Mouse (Mus musculus): ENCODE results near the gene Chpf2. TPM values are rescaled to one million over a fixed set of nuclear protein-coding genes. Genes with fewer than 3 reads are reported as not detected.

The Chpf2 gene
- polyA plus RNA-seq, 1 experiment from 2014 or later = 28.3 TPM

- Histone ChIP-seq H3K4me2 (replicated peaks; ENCODE audit: low read depth, low read length) (no peak overlapping the region), H3K27me3 (ENCODE audit: insufficient read depth, low read length) (no peaks in the 10 kb centered on the region), H3K4me1 (ENCODE audit: insufficient read depth, low read length) (peaks cover 49% of the 10 kb centered on the region), H3K9me3 (ENCODE audit: low read length) (no peaks in the 10 kb centered on the region), H3K27ac (ENCODE audit: low read length) (no peak overlapping the region), H3K4me3 (ENCODE audit: low read length) (no peak overlapping the region), H3K36me3 (ENCODE audit: insufficient read depth, low read length) (peaks cover 37% of the 10 kb centered on the region), H3K9ac (replicated peaks; ENCODE audit: low read length) (0 out of 2 replicates have a peak overlapping the region, but pooled peaks have one; percentile 2)
- WGBS = 21% methylated on average over 11 of the region's 11 CpGs
- no peak for ATAC-seq (ENCODE audit: low FRiP score, low TSS enrichment)
Observed at GRCm38 (mm10) chr5:24596519-24597171, 10.1 kb downstream of the Chpf2 start.

- no peaks in the 10 kb centered on the region for H3K9me3 ChIP-seq (ENCODE audit: low read length)
- no peak overlapping the region for H3K4me2 ChIP-seq (replicated peaks; ENCODE audit: low read depth, low read length)
- ATAC-seq (ENCODE audit: low FRiP score, low TSS enrichment) = no peak
- H3K36me3 ChIP-seq (ENCODE audit: insufficient read depth, low read length) = peaks cover 31% of the 10 kb centered on the region
- H3K27ac ChIP-seq (ENCODE audit: low read length) = no peak overlapping the region
- 66% methylated on average over 2 of the region's 2 CpGs for WGBS
- peaks cover 44% of the 10 kb centered on the region for H3K4me1 ChIP-seq (ENCODE audit: insufficient read depth, low read length)
- H3K9ac ChIP-seq (replicated peaks; ENCODE audit: low read length) = 0 out of 2 replicates have a peak overlapping the region, but pooled peaks have one; percentile 2
- no peaks in the 10 kb centered on the region for H3K27me3 ChIP-seq (ENCODE audit: insufficient read depth, low read length)
- H3K4me3 ChIP-seq (ENCODE audit: low read length) = no peak overlapping the region
Observed at GRCm38 (mm10) chr5:24597221-24597728, 10.7 kb downstream of the Chpf2 start.

- no peak for ATAC-seq (ENCODE audit: low FRiP score, low TSS enrichment)
- peaks cover 24% of the 10 kb centered on the region for H3K36me3 ChIP-seq (ENCODE audit: insufficient read depth, low read length)
- H3K4me1 ChIP-seq (ENCODE audit: insufficient read depth, low read length) = peaks cover 52% of the 10 kb centered on the region
- WGBS = 20% methylated on average over 15 of the region's 15 CpGs
- H3K4me2 ChIP-seq (replicated peaks; ENCODE audit: low read depth, low read length) = peak overlapping the region; percentile 98
- H3K9ac ChIP-seq (replicated peaks; ENCODE audit: low read length) = peak overlapping the region; percentile 72
- no peaks in the 10 kb centered on the region for H3K9me3 ChIP-seq (ENCODE audit: low read length)
- no peak overlapping the region for H3K27ac ChIP-seq (ENCODE audit: low read length)
- peak overlapping the region; percentile 56 for H3K4me3 ChIP-seq (ENCODE audit: low read length)
- no peaks in the 10 kb centered on the region for H3K27me3 ChIP-seq (ENCODE audit: insufficient read depth, low read length)
Observed at GRCm38 (mm10) chr5:24597901-24598569, 11.5 kb downstream of the Chpf2 start.

- ATAC-seq (ENCODE audit: low FRiP score, low TSS enrichment) = peak; percentile 7; the same call in 1 of the 2 replicates
- H3K27me3 ChIP-seq (ENCODE audit: insufficient read depth, low read length) = no peaks in the 10 kb centered on the region
- peak overlapping the region; percentile 72 for H3K9ac ChIP-seq (replicated peaks; ENCODE audit: low read length)
- peaks cover 19% of the 10 kb centered on the region for H3K36me3 ChIP-seq (ENCODE audit: insufficient read depth, low read length)
- WGBS = 0% methylated on average over 28 of the region's 41 CpGs
- H3K4me1 ChIP-seq (ENCODE audit: insufficient read depth, low read length) = peaks cover 57% of the 10 kb centered on the region
- no peaks in the 10 kb centered on the region for H3K9me3 ChIP-seq (ENCODE audit: low read length)
- peak overlapping the region; percentile 98 for H3K4me2 ChIP-seq (replicated peaks; ENCODE audit: low read depth, low read length)
- no peak overlapping the region for H3K27ac ChIP-seq (ENCODE audit: low read length)
- H3K4me3 ChIP-seq (ENCODE audit: low read length) = peak overlapping the region; percentile 56
Observed at GRCm38 (mm10) chr5:24598570-24599006, 12.0 kb downstream of the Chpf2 start.

GRCm38 (mm10) chr5:24599137-24599536, 12.6 kb downstream of the Chpf2 start:
- Histone ChIP-seq H3K27me3 (ENCODE audit: insufficient read depth, low read length) (no peaks in the 10 kb centered on the region), H3K36me3 (ENCODE audit: insufficient read depth, low read length) (peaks cover 15% of the 10 kb centered on the region), H3K9me3 (ENCODE audit: low read length) (no peaks in the 10 kb centered on the region), H3K4me2 (replicated peaks; ENCODE audit: low read depth, low read length) (peak overlapping the region; percentile 98), H3K27ac (ENCODE audit: low read length) (no peak overlapping the region), H3K4me1 (ENCODE audit: insufficient read depth, low read length) (peaks cover 63% of the 10 kb centered on the region), H3K4me3 (ENCODE audit: low read length) (peak overlapping the region; percentile 56), H3K9ac (replicated peaks; ENCODE audit: low read length) (peak overlapping the region; percentile 72; the same call in 1 of the 2 replicates)
- WGBS = 18% methylated on average over 8 of the region's 8 CpGs
- no peak for ATAC-seq (ENCODE audit: low FRiP score, low TSS enrichment)

- no peak overlapping the region for H3K9ac ChIP-seq (replicated peaks; ENCODE audit: low read length)
- H3K4me1 ChIP-seq (ENCODE audit: insufficient read depth, low read length) = peaks cover 69% of the 10 kb centered on the region
- no peaks in the 10 kb centered on the region for H3K27me3 ChIP-seq (ENCODE audit: insufficient read depth, low read length)
- H3K4me3 ChIP-seq (ENCODE audit: low read length) = 0 out of 2 replicates have a peak overlapping the region, but pooled peaks have one; percentile 7
- no peak for ATAC-seq (ENCODE audit: low FRiP score, low TSS enrichment)
- WGBS = 77% methylated on average over 2 of the region's 2 CpGs
- peak overlapping the region; percentile 86 for H3K4me2 ChIP-seq (replicated peaks; ENCODE audit: low read depth, low read length)
- no peak overlapping the region for H3K27ac ChIP-seq (ENCODE audit: low read length)
- no peaks in the 10 kb centered on the region for H3K9me3 ChIP-seq (ENCODE audit: low read length)
- H3K36me3 ChIP-seq (ENCODE audit: insufficient read depth, low read length) = peaks cover 6% of the 10 kb centered on the region
Observed at GRCm38 (mm10) chr5:24600236-24600635, 13.7 kb downstream of the Chpf2 start.

GRCm38 (mm10) chr5:24601071-24601835, 14.7 kb downstream of the Chpf2 start:
- ATAC-seq (ENCODE audit: low FRiP score, low TSS enrichment) = no peak; the same call in 1 of the 2 replicates
- 2% methylated on average over 23 of the region's 33 CpGs for WGBS
- H3K4me3 ChIP-seq (ENCODE audit: low read length) = peak overlapping the region; percentile 69
- H3K36me3 ChIP-seq (ENCODE audit: insufficient read depth, low read length) = no peaks in the 10 kb centered on the region
- peak overlapping the region; percentile 86 for H3K4me2 ChIP-seq (replicated peaks; ENCODE audit: low read depth, low read length)
- H3K9me3 ChIP-seq (ENCODE audit: low read length) = no peaks in the 10 kb centered on the region
- H3K4me1 ChIP-seq (ENCODE audit: insufficient read depth, low read length) = peaks cover 78% of the 10 kb centered on the region
- no peaks in the 10 kb centered on the region for H3K27me3 ChIP-seq (ENCODE audit: insufficient read depth, low read length)
- H3K27ac ChIP-seq (ENCODE audit: low read length) = peak overlapping the region; percentile 99
- peak overlapping the region; percentile 91 for H3K9ac ChIP-seq (replicated peaks; ENCODE audit: low read length)

- no peaks in the 10 kb centered on the region for H3K9me3 ChIP-seq (ENCODE audit: low read length)
- peak overlapping the region; percentile 69 for H3K4me3 ChIP-seq (ENCODE audit: low read length)
- H3K4me2 ChIP-seq (replicated peaks; ENCODE audit: low read depth, low read length) = peak overlapping the region; percentile 86
- peaks cover 76% of the 10 kb centered on the region for H3K4me1 ChIP-seq (ENCODE audit: insufficient read depth, low read length)
- under 1% methylated on average over 66 of the region's 73 CpGs for WGBS
- ATAC-seq (ENCODE audit: low FRiP score, low TSS enrichment) = peak; percentile 32
- H3K27ac ChIP-seq (ENCODE audit: low read length) = peak overlapping the region; percentile 99
- H3K9ac ChIP-seq (replicated peaks; ENCODE audit: low read length) = peak overlapping the region; percentile 91
- H3K36me3 ChIP-seq (ENCODE audit: insufficient read depth, low read length) = no peaks in the 10 kb centered on the region
- H3K27me3 ChIP-seq (ENCODE audit: insufficient read depth, low read length) = no peaks in the 10 kb centered on the region
Observed at GRCm38 (mm10) chr5:24601911-24602750, 15.6 kb downstream of the Chpf2 start.
